Mouse (Mus musculus) thymus, postnatal 0 days (tissue): ENCODE results near the gene Ldb3. TPM values are rescaled to one million over a fixed set of nuclear protein-coding genes. Genes with fewer than 3 reads are reported as not detected.
A peak's percentile ranks its signal among the peaks of the same experiment; 100 is the strongest.

Experiments used
- DNase-seq: peaks from one replicate; pipeline ENCODE4 v3.0.0-alpha.2; 2015; ENCODE audit warnings: low spot score
- polyA plus RNA-seq: library from polyadenylated mRNA; unstranded; fragments of >200 nt; fragmentation: Nextera tagmentation; extraction: Ambion mirVana; gene quantifications from 2 replicates; pipeline ENCODE4 v1.2.1, GENCODE M21; 2015

Ldb3 gene
- polyA plus RNA-seq, result 0.29 and 0.39 TPM in 2 replicates

DNA sequence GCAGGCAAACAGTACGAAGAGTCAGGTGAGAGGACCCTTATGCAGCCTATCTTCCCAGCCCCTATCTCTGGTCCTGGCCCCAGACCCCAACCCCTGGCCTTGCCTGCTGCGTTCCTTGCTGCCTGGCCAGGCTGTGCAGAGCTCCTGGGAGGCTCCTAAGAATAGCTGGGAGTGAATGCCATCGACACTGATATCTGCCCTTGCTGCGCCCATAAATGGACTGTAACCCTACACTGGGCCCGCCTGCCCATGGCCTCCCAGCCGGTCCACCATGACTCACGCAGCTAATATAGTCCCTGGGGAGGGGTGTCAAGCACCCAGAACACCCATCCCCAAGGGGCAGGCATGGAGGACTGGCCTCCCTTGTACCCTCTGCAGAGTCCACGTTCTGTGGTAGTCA lies at the start of gene Ldb3:
TSS of gene Ldb3 (minus strand) at position 185 of the 400 bp plus-strand sequence.
- no peak for DNase-seq

DNA sequence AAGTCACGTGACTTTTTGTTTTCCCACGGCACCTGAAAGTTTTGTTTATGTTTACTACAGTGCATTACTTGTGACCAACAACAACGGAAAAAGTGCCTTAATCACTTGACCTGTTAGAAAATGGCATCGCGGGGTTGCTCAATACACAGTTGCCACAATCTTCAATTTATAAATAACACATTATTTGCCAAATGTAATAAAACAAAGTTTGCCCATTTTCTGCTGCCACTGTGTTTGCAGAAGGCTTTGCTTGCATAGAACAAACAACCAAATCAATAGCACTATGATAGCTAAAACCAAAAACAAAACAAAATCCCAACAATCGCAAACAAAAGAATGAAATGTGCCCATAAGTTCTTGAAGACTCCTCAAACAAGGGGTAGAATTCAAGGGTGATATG lies 47.2 kb upstream of the Ldb3 start:
- no peak for DNase-seq

GRCm38 (mm10) chr14:34635192-34635591 lies 46.7 kb upstream of the Ldb3 start:
- DNase-seq, result no peak

DNA sequence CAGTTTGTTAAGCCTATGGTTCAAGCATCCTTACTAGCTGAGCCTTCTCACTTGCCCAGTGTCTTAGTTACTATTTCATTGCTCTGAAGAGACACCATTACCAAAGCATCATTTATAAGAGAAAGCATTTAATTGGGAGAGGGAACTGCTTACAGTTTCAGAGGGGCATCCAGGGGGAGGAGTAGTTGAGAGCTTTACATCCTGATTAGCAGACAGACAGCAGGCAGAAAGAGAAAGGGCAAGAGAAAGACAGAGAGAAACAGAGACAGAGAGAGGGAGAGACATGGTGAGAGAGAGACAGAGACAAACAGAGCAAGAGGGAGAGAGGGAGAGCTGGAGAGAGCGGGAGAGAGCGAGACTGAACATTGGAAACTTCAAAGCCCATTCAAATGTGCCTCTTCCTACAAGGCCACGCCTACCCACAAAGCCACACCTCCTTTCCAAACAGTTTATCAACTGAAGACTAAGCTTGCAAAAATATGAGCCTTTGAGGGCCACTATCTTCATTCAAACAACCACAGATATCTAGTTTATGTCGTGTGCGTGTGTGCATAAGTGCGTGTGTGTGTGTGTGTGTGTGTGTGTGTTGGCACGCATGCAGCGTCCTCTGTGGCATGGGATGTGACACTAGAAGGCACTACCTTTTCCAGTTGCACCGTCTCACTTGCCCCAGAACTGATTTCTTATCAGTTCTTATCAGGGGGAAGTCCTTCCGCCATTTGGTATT lies 44.4 kb upstream of the Ldb3 start:
- DNase-seq, result peak; percentile 16

GRCm38 (mm10) chr14:34626824-34627223 lies 38.3 kb upstream of the Ldb3 start:
- no peak for DNase-seq

DNA sequence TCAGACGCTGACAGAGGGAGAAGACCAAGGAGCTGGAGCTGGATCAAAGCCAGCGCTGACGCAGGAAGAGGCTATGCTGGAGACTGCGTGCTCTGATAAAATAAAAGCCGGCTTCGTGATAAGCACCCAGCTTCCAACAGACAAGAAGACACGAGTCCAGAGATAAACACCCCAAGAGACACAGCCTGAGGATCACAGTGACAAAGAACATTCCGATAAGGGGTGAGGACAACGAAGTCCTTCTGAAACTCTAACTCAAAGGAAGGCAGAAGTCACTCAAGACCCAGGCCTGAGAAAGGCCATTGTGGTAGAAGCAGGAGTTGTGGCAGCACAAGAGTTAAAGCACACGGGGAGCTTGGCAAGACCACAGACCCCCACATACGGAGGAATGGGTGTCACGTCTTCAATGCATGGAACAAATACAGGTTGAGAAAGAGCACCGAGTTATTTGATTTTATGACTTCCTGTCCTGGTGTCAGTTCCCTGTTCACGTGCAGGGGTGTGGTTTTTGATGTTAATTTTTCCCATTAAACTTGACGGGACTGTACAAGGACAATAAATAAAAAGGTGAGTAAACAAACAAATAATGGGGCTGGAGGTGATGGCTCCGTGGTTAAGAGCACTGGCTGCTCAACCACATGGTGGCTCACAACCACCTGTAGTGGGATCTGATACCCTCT lies 35.2 kb upstream of the Ldb3 start:
- no peak for DNase-seq

DNA sequence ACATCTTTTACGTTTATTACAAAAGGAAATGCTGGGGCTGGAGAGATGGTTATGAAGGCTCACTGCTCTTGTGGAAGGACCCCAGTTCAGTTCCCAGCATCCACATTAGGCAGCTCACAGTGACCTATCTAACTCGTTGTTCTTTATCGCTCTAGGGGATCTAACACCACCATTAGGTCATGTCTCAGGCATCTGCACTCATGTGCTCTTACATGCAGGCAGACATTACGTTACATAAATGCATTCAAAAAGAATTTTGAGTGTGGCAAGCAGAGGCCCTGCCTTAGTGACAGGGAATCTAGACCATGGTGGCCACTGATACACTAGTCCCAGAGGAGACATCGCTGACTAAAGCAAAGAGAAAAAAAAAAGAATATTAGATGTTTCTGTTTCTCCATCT lies 34.6 kb upstream of the Ldb3 start:
- no peak for DNase-seq

DNA sequence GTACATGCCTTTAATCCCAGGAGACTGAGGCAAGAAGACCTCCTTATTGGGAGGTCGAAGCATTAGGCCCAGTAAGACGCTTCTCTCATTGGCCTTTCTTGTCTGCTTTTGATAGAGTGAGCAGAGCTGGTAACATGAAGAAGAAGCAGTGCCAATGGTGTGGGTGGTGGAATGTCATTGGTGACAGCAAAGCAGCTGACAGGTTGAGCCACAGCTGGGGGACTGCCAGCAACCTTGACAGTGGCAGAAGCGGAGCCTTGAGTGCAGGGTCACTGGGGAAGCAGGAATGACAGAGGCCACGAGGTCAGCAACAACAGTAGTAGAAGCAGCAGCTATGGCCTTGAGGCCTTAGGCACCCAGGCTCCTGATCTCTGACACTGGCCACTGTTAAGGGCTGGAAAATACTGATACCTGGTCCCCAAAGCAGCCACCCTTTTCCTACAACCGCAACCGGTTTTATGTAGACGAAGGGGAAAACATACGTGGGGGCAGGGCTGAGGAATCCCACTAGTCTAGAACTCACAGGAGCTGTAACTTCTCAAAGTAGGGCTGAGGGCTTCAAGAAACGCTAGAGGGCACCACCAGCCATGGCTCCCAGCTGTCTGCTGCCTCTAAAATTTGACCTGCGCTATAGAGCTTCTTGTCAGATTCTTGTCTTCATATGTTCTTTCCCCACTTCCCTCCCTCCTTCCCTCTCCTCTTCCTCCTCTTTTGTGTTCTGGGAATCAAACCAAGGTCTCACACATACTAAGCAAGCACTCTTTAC lies 32.3 kb upstream of the Ldb3 start:
- DNase-seq, result peak; percentile 74

DNA sequence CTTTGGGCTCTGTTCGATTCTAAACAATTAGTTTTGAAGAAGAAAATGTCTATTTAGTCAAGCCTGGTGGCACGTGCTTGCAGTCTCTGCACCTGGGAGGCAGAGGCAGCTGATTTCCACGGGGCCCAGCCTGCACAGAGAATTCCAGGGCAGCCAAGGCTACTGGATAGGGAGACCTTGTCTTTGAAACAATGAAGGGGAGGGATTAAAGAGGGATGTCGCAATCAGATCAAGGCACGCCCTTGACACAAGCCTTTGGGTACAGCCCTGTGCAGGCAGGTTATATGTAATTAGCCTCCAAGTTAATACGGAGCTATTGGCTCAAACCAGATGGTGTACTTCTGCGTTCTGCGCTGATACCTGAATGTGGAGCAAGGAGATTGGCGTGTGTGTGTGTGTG lies 30.3 kb upstream of the Ldb3 start:
- no peak for DNase-seq

GRCm38 (mm10) chr14:34616821-34617220 lies 28.3 kb upstream of the Ldb3 start:
- DNase-seq, result peak; percentile 94

- DNase-seq, result no peak
Observed at GRCm38 (mm10) chr14:34615625-34616024, 27.1 kb upstream of the Ldb3 start.

DNA sequence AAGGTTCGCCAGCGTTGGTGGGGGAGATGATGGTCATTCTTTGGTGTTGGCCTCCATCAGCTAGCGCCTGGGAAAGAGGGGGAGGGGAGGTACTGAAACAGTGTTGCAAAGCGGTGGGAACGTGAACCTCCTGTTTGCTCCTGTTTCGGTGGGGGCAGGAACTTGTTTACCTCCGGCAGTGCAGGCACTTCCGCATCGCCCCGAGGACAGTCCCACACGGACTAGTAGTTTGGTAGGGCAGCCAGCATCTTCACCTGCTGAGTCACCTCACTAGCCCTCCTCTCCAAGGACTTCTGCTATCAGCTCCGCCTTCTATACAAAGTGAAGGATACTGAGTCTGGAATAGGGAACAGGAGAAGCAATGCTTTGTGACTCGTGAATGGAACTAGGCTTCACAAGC lies 26.6 kb upstream of the Ldb3 start:
- DNase-seq, result peak; percentile 62

- no peak for DNase-seq
Observed at GRCm38 (mm10) chr14:34614551-34614950, 26.1 kb upstream of the Ldb3 start.

DNA sequence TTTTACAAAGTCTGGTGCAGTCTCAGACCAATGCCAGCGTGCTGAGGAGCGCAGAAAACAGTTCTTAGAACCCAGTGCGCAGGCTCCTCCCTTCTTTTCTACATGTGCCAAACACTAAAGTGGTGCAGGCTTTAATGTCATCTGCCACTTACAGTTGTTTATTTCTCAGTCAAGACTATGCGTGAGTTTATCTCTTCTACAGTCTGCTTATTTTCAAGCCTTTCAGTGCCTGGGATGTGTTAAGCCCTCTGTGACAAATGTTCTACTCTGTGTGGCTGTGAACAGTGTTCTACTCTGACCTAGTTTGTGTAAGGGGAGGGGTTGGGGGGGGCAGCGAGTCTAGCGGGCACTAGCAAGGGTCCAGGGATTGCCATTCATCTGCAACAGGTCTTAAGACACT lies 25.0 kb upstream of the Ldb3 start:
- DNase-seq, result no peak

- peak; percentile 61 for DNase-seq
Observed at GRCm38 (mm10) chr14:34612222-34612621, 23.7 kb upstream of the Ldb3 start.

DNA sequence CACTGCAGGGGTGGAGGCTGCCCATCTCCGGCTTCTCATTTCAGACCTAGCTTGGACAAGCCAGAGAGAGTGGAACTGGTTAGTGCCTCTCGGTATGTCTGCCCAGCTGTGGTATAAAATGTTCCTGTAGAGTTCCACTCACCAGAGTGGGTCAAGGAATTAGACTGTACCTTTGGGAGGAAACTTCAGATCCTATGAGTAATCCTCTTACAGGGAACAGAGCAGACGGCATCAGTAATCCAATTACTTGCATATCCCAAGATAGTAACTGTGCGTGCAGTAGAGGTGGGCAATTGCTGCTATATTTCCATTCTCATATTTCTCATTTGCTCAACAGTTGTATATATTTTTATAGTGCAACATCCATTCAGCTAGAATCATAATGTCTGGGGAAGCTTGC lies 23.1 kb upstream of the Ldb3 start:
- DNase-seq, result no peak

DNA sequence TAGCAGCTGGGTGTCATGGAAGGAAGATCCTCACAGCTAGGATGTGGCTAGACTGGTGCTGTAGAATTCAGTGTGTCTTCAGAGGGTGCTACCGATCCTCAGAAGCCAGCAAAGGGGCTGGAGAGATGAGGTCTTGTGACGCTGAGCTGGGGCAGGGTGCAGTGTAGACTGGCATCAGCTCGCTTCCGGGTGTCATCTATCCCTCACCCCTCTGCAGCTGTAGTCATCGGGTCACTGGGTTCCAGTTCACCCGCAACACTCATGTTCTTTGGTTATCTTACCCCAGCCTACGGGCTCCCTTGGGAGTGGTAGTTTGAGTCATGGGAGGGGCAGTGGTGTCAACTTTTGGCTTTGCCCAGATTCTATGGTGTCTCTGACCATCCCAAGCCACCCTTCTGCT lies 13.4 kb upstream of the Ldb3 start:
- DNase-seq, result no peak

GRCm38 (mm10) chr14:34599941-34600340 lies 11.5 kb upstream of the Ldb3 start, which contains the start of gene Opn4:
TSS of gene Opn4 (minus strand) at chr14:34600142.
- no peak for DNase-seq

DNA sequence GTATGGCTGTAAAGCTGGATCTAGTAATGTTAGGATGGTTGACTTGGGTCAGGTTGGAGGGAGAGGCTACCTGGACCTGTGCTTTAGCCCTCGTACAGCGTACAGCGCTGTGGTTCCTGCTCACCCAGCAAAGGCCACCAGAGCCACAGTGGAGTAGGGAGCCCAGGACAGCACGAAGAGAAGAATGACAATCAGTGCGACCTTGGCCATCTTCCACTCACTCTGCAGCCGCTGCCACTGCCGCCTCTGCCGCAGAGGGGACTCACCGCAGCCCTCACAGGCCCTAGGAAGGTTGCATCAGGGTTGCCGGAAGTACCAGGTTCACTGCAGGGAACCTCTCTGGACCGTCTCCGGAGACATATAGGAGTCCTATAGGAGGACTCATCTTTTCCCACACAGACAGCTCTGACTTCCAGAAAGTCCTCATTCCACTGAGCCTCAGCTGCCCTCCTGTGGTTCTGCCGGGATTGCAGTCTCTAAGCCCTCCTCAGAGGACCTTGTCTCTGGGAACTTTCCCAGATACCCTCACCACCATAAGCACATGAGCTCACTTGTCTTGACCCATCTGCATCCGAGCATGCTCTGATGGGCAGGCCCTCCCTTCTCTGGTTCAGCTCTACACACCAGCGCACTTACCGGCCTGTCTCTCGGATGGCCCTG lies 7.2 kb upstream of the Ldb3 start:
- no peak for DNase-seq

DNA sequence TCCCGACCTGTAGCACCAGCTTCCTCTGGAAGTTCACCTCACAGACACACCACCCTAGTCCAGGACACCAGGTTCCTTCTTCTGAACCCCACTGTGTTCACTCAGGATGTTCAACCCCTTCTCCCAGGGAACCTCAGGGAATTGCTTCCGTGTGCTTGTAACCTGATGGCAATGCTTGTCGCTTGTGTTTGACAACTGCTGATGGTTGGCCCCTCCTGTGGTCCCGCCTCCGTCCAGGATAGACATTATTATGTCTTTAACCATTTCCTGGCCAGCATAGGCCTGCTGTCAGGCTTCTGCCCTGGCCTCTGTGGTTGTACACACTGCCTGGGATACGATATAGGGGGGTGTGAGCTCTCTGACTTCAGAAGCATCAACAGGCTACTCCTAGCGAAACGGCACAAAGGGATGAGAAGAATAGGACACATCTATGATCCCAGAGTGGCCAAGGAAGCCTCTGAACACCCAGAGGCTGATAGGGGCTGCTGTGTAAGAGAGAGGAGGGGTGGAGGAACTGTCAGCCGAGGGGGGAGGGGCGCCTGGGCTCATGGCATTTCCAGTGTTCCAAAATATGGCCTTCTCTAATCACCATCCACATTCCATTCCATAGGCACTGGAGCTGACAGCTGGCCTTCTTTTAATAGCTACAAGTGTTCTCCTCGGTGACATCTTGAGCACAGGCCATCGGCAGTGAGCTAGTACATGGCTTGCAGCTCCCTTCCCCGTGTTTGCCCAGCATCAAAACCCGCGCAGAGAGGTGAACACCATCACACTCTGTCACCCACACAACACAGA lies 3.5 kb upstream of the Ldb3 start:
- DNase-seq, result no peak
